Mouse (Mus musculus) limb, embryonic 11.5 days (tissue): ENCODE measurements around the gene Akap6. TPM values are rescaled to one million over a fixed set of nuclear protein-coding genes. Genes with fewer than 3 reads are reported as not detected.
A peak's percentile ranks its signal among the peaks of the same experiment; 100 is the strongest.

ENCODE experiments used
- ATAC-seq: fragments of 200-750 bp; cut with Nextera tagmentation; 2 replicates; pipeline ENCODE4 v1.8.0; 2017; ENCODE audit warnings: low read depth; ENCODE audit not compliant: insufficient number of reproducible peaks, low FRiP score, low TSS enrichment
- DNase-seq: peaks from one replicate; pipeline ENCODE4 v3.0.0-alpha.2; 2015; ENCODE audit warnings: low spot score
- H3K27ac ChIP-seq: fragments of 300-500 bp; sonication (generic); replicated peaks from 2 replicates; pipeline ENCODE4 v1.5.1; 2014; ENCODE audit warnings: low read depth, mild to moderate bottlenecking, low read length
- H3K27me3 ChIP-seq: fragments of 300-500 bp; sonication (generic); 2 replicates; pipeline ENCODE4 v1.6.1; 2014; ENCODE audit warnings: mild to moderate bottlenecking, low read length, mixed read lengths; ENCODE audit not compliant: control insufficient read depth, insufficient read depth
- H3K36me3 ChIP-seq: fragments of 300-500 bp; sonication (generic); 2 replicates; pipeline ENCODE4 v1.6.1; 2014; ENCODE audit warnings: mild to moderate bottlenecking, low read length, moderate library complexity, mixed read lengths; ENCODE audit not compliant: control insufficient read depth, insufficient read depth
- H3K4me1 ChIP-seq: fragments of 300-500 bp; sonication (generic); 2 replicates; pipeline ENCODE4 v1.6.1; 2014; ENCODE audit warnings: low read length, mixed read lengths; ENCODE audit not compliant: control insufficient read depth, insufficient read depth
- H3K4me2 ChIP-seq: fragments of 300-500 bp; sonication (generic); 2 replicates; pipeline ENCODE4 v1.6.1; 2014; ENCODE audit warnings: low read depth, mild to moderate bottlenecking, moderate library complexity; ENCODE audit not compliant: severe bottlenecking
- H3K4me3 ChIP-seq: fragments of 300-500 bp; sonication (generic); 2 replicates; pipeline ENCODE4 v1.5.1; 2014; ENCODE audit warnings: low read depth, low read length
- H3K9ac ChIP-seq: fragments of 300-500 bp; sonication (generic); 2 replicates; pipeline ENCODE4 v1.6.1; 2014; ENCODE audit warnings: mild to moderate bottlenecking, low read length
- H3K9me3 ChIP-seq: fragments of 300-500 bp; sonication (generic); 2 replicates; pipeline ENCODE4 v1.6.1; 2016; ENCODE audit warnings: low read length; ENCODE audit not compliant: control insufficient read depth
- WGBS: fragments of 180-500 bp; shearing (Covaris S2); extraction: QIAGEN DNeasy Blood & Tissue Kit; methylation state at CpG from one replicate; pipeline ENCODE4 v1.1.7; 2014; 5-methylcytosine and 5-hydroxymethylcytosine counted together
- polyA plus RNA-seq: library from polyadenylated mRNA; unstranded; fragments of >200 nt; fragmentation: Nextera tagmentation; extraction: Ambion mirVana; gene quantifications from 2 replicates; pipeline ENCODE4 v1.2.1, GENCODE M21; 2014

Gene Akap6
- polyA plus RNA-seq, 1 experiment from 2014 or later, result 0.29 TPM

DNA sequence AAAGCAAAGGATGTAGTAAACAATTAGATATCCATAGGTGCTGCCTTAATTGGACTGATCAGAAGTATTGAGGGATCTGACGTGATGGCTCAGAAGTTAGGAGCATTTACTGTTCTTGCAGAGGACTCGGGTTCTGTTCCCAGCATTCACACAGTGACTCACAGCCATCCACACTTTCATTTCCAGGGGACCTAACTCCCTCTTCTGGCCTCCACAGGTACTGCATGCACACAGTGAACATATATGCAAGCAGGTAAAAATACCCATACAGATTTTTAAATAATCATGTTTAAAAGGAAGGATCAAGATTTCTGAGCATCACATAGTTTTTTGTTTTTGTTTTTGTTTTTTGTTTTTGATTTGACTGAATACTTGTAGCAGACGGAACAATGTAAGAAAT is 235.8 kb downstream of the Akap6 start:
- Histone ChIP-seq H3K27me3 (no peaks in the 10 kb centered on the region), H3K9me3 (no peaks in the 10 kb centered on the region), H3K9ac (no peak overlapping the region), H3K4me2 (no peak overlapping the region), H3K4me1 (peaks cover 4% of the 10 kb centered on the region; the same call in 1 of the 2 replicates), H3K27ac (no peak overlapping the region), H3K4me3 (no peak overlapping the region), H3K36me3 (no peaks in the 10 kb centered on the region)
- ATAC-seq, result no peak
- WGBS, result 91% methylated on average over 3 of the region's 3 CpGs
- DNase-seq, result peak; percentile 5

DNA sequence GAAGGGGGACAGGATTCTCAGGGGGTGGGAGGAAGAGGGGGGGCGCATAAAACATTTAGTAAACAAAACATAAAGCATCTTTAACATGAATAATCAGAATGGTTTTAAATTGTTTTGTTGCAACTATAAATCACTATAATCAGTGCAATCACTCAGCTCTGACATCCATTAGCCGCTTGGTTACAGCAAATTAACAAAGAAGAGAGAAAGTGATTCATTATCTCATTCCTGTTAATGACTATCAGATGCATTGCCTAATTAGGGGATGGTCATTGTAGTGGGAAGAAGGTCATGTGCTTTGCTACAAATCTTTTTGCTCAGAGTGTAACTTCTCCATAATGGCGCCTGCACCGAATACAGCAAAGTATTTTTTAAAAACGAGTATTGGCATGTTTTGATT is 239.6 kb downstream of the Akap6 start:
- Histone ChIP-seq H3K4me2 (no peak overlapping the region), H3K9me3 (no peaks in the 10 kb centered on the region), H3K4me1 (peaks cover 4% of the 10 kb centered on the region; the same call in 1 of the 2 replicates), H3K27me3 (no peaks in the 10 kb centered on the region), H3K36me3 (no peaks in the 10 kb centered on the region), H3K4me3 (no peak overlapping the region), H3K9ac (no peak overlapping the region), H3K27ac (no peak overlapping the region)
- DNase-seq, result no peak
- 41% methylated on average over 5 of the region's 5 CpGs for WGBS
- ATAC-seq, result no peak

DNA sequence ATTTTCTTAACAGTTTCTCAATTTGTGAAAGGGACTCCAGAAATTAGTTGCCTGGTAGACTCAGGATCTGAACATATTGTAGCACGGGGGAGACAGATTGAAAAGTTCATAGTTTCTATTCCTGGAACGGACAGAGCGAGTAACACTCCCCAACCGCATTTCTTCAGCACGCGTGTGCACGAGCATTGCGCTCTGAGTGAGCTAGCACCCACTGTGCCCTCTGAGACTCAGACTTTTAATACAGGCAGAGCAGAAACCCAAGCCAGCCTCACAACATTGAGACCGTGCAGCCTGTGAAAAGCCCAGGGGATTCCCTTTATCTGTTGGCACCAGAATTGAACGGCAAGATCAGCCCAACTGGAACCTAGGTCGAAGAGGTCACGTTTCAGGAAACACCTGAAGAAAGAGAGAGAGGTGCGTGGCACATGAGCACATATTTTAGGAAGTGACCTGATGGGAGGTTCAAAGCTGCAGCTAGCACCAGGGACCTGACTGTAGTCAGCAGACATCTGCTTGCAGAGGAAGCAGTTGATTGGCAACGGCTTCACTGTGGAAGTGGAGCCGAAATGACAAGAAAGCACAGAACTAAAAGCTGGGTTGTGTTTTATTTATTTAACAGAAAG is 240.3 kb downstream of the Akap6 start:
- DNase-seq (no peak), ATAC-seq (no peak)
- Histone ChIP-seq H3K4me2 (no peak overlapping the region), H3K4me1 (peaks cover 4% of the 10 kb centered on the region; the same call in 1 of the 2 replicates), H3K9ac (no peak overlapping the region), H3K27ac (no peak overlapping the region), H3K27me3 (no peaks in the 10 kb centered on the region), H3K36me3 (no peaks in the 10 kb centered on the region), H3K9me3 (no peaks in the 10 kb centered on the region), H3K4me3 (no peak overlapping the region)
- 53% methylated on average over 15 of the region's 15 CpGs for WGBS

- Histone ChIP-seq H3K27ac (no peak overlapping the region), H3K9ac (no peak overlapping the region), H3K27me3 (no peaks in the 10 kb centered on the region), H3K4me1 (peaks cover 4% of the 10 kb centered on the region; the same call in 1 of the 2 replicates), H3K4me2 (no peak overlapping the region), H3K36me3 (no peaks in the 10 kb centered on the region), H3K4me3 (no peak overlapping the region), H3K9me3 (no peaks in the 10 kb centered on the region)
- ATAC-seq (no peak), DNase-seq (no peak)
- WGBS, result 65% methylated on average over 4 of the region's 4 CpGs
Measured at GRCm38 (mm10) chr12:52941941-52942340, 242.8 kb downstream of the Akap6 start.

- no peak for DNase-seq
Measured at GRCm38 (mm10) chr12:52944274-52944673, 245.1 kb downstream of the Akap6 start.

GRCm38 (mm10) chr12:52944949-52945348 is 245.8 kb downstream of the Akap6 start:
- Histone ChIP-seq H3K4me2 (no peak overlapping the region), H3K4me3 (no peak overlapping the region), H3K9me3 (no peaks in the 10 kb centered on the region), H3K27me3 (no peaks in the 10 kb centered on the region), H3K36me3 (no peaks in the 10 kb centered on the region), H3K9ac (no peak overlapping the region), H3K27ac (no peak overlapping the region), H3K4me1 (no peaks in the 10 kb centered on the region; the same call in 1 of the 2 replicates)
- DNase-seq (no peak), ATAC-seq (no peak)
- WGBS, result 83% methylated on average over 2 of the region's 2 CpGs

More at GRCm38 (mm10) chr12:52944274-52944673, 245.1 kb downstream of the Akap6 start:
- H3K9me3 ChIP-seq, result no peaks in the 10 kb centered on the region
- no peak overlapping the region for H3K4me2 ChIP-seq
- no peak overlapping the region for H3K27ac ChIP-seq
- ATAC-seq, result no peak
- 69% methylated on average over 7 of the region's 7 CpGs for WGBS
- no peaks in the 10 kb centered on the region for H3K36me3 ChIP-seq
- H3K4me3 ChIP-seq, result no peak overlapping the region
- no peaks in the 10 kb centered on the region for H3K27me3 ChIP-seq
- peaks cover 4% of the 10 kb centered on the region; the same call in 1 of the 2 replicates for H3K4me1 ChIP-seq
- no peak overlapping the region for H3K9ac ChIP-seq

- ATAC-seq (no peak), DNase-seq (no peak)
- no peak overlapping the region for H3K4me2 ChIP-seq
- H3K4me1 ChIP-seq, result no peaks in the 10 kb centered on the region
- no peaks in the 10 kb centered on the region for H3K9me3 ChIP-seq
- 64% methylated on average over 4 of the region's 4 CpGs for WGBS
- no peak overlapping the region for H3K9ac ChIP-seq
- H3K4me3 ChIP-seq, result no peak overlapping the region
- H3K36me3 ChIP-seq, result no peaks in the 10 kb centered on the region
- no peaks in the 10 kb centered on the region for H3K27me3 ChIP-seq
- no peak overlapping the region for H3K27ac ChIP-seq
Measured at GRCm38 (mm10) chr12:52950660-52951059, 251.5 kb downstream of the Akap6 start.

DNA sequence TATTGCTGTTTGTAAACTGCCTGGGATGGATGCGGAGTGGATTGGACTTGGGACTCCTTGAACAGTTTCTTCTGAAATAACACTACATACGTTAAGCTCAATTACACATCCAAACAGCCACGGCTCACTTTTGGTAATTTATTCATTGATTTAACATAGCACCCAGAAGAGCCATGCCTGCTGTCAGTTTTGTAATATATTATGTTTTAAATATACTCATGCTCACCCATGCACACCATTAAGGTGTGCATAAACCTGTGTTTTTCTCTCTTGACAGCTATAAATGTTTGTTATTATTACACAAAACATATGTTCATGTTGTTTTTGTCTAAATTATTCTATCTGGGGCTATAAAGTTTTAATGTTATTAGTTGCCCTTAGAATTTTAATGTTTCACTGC is 258.4 kb downstream of the Akap6 start:
- H3K4me3 ChIP-seq, result no peak overlapping the region
- no peaks in the 10 kb centered on the region for H3K36me3 ChIP-seq
- no peak for DNase-seq
- H3K27me3 ChIP-seq, result no peaks in the 10 kb centered on the region
- no peaks in the 10 kb centered on the region for H3K9me3 ChIP-seq
- no peak overlapping the region for H3K27ac ChIP-seq
- WGBS, result 59% methylated on average over 3 of the region's 3 CpGs
- ATAC-seq, result no peak
- H3K9ac ChIP-seq, result no peak overlapping the region
- H3K4me1 ChIP-seq, result no peaks in the 10 kb centered on the region
- no peak overlapping the region for H3K4me2 ChIP-seq

GRCm38 (mm10) chr12:52957994-52958393 is 258.8 kb downstream of the Akap6 start:
- DNase-seq (no peak), ATAC-seq (no peak)
- Histone ChIP-seq H3K27ac (no peak overlapping the region), H3K9me3 (no peaks in the 10 kb centered on the region), H3K9ac (no peak overlapping the region), H3K4me1 (no peaks in the 10 kb centered on the region), H3K36me3 (no peaks in the 10 kb centered on the region), H3K4me3 (no peak overlapping the region), H3K4me2 (no peak overlapping the region), H3K27me3 (no peaks in the 10 kb centered on the region)
- WGBS, result 42% methylated on average over 3 of the region's 3 CpGs
